Mouse (Mus musculus): ENCODE data around the gene Ctns. TPM values are rescaled to one million over a fixed set of nuclear protein-coding genes. Genes with fewer than 3 reads are reported as not detected.

Ctns gene
- polyA plus RNA-seq, 1 experiment = 23.5 TPM

DNA sequence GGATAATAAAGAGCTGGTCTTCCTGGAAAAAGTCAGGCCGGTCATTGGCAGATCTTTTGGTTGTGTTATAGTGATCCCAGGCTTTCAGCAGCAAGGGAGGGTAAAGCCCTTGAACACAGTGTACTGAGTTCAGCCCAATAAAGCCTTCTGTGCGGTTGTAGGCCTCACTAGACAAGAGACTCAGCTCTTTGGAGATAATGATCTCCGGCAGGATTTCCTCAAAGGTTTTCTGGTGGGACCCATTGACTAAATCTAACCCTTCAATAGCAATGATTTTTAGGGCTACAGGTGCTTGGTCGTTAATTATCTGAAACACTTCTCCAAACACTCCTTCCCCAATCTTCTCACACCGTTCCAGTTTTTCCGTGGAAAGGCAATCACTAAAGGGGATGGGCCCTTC lies 62.3 kb downstream of the Ctns start:
- Histone ChIP-seq H3K27ac (ENCODE audit: insufficient read depth, low read length) (no peak overlapping the region), H3K4me3 (ENCODE audit: insufficient read depth, low read length) (no peak overlapping the region), H3K4me1 (ENCODE audit: control insufficient read depth, insufficient read depth, low read length) (no peaks in the 10 kb centered on the region)
- TF ChIP-seq CTCF (IDR thresholded peaks at IDR 0.05; ENCODE audit: extremely low read depth, insufficient read depth, low read length) (no peak), POLR2A (IDR thresholded peaks at IDR 0.05; ENCODE audit: extremely low read depth, insufficient read depth, low read length) (no peak)

- Histone ChIP-seq H3K4me3 (ENCODE audit: insufficient read depth, low read length) (no peak overlapping the region), H3K27ac (ENCODE audit: insufficient read depth, low read length) (no peak overlapping the region), H3K4me1 (ENCODE audit: control insufficient read depth, insufficient read depth, low read length) (no peaks in the 10 kb centered on the region)
- TF ChIP-seq CTCF (IDR thresholded peaks at IDR 0.05; ENCODE audit: extremely low read depth, insufficient read depth, low read length) = no peak
- no peak for TF ChIP-seq POLR2A (IDR thresholded peaks at IDR 0.05; ENCODE audit: extremely low read depth, insufficient read depth, low read length)
These were observed 64.6 kb downstream of the Ctns start for GRCm38 (mm10) chr11:73134222-73134621.

Other genes starting within 250 kb of the Ctns start
- gene Atp2a3, start 237.9 kb downstream of the Ctns start, polyA plus RNA-seq (2012; rRNA removed) = 4.4 and 4.6 TPM in 2 replicates
- gene P2rx1, start 199.9 kb downstream of the Ctns start, polyA plus RNA-seq (2012; rRNA removed) = 0.52 and 0.78 TPM in 2 replicates
- 90.0 and 103 TPM in 2 replicates for gene Camkk1, start 180.0 kb downstream of the Ctns start, polyA plus RNA-seq (2012; rRNA removed)
- gene Ncbp3, start 151.3 kb downstream of the Ctns start, polyA plus RNA-seq (2012; rRNA removed) = 4.5 and 4.7 TPM in 2 replicates
- 0.21 and 0.25 TPM in 2 replicates for gene Itgae, start 108.5 kb downstream of the Ctns start, polyA plus RNA-seq (2012; rRNA removed)
- 0.13 and 0.15 TPM in 2 replicates for gene Haspin, start 60.7 kb downstream of the Ctns start, polyA plus RNA-seq (2012; rRNA removed)
- 0.35 and 0.68 TPM in 2 replicates for gene P2rx5, start 38.6 kb downstream of the Ctns start, polyA plus RNA-seq (2012; rRNA removed)
- gene Emc6, start 22.0 kb downstream of the Ctns start, polyA plus RNA-seq (2012; rRNA removed) = 62.8 and 69.7 TPM in 2 replicates
- gene Tax1bp3, start 22.0 kb downstream of the Ctns start, polyA plus RNA-seq (2012; rRNA removed) = 13.3 and 13.6 TPM in 2 replicates
- 4.1 and 4.4 TPM in 2 replicates for gene Shpk, start 418 bp upstream of the Ctns start, polyA plus RNA-seq (2012; rRNA removed)
- 0.13 and 0.19 TPM in 2 replicates for gene Trpv1, start 35.2 kb upstream of the Ctns start, polyA plus RNA-seq (2012; rRNA removed)
- 0.52 and 0.62 TPM in 2 replicates for gene Trpv3, start 68.3 kb upstream of the Ctns start, polyA plus RNA-seq (2012; rRNA removed)
- 29.5 and 34.3 TPM in 2 replicates for gene Aspa, start 130.6 kb upstream of the Ctns start, polyA plus RNA-seq (2012; rRNA removed)
- not detected in 2 replicates for gene Gm49340, start 130.7 kb upstream of the Ctns start, polyA plus RNA-seq (2012; rRNA removed)
- gene Spata22, start 130.7 kb upstream of the Ctns start, polyA plus RNA-seq (2012; rRNA removed) = 0.08 and 0.13 TPM in 2 replicates
- gene Olfr20, start 151.7 kb upstream of the Ctns start, polyA plus RNA-seq (2012; rRNA removed) = not detected in 2 replicates
- gene Olfr376, start 172.2 kb upstream of the Ctns start, polyA plus RNA-seq (2012; rRNA removed) = not detected in 2 replicates
- gene Olfr1, start 200.6 kb upstream of the Ctns start, polyA plus RNA-seq (2012; rRNA removed) = not detected in 2 replicates
- not detected in 2 replicates for gene Olfr378, start 229.4 kb upstream of the Ctns start, polyA plus RNA-seq (2012; rRNA removed)